Mouse (Mus musculus) liver, adult 2 months (tissue): Measurements from ENCODE around the gene Nfe2.

Experiments
- CTCF ChIP-seq: fragments of 200-500 bp; IDR thresholded peaks from 2 replicates; pipeline ENCODE4 v1.5.1; 2011; ENCODE audit warnings: low read depth, low read length, control low read depth
- POLR2A ChIP-seq: fragments of 200-500 bp; IDR thresholded peaks from 2 replicates; pipeline ENCODE4 v1.6.1; 2011; ENCODE audit warnings: low read length, control low read depth; ENCODE audit not compliant: insufficient read depth; ENCODE audit errors: extremely low read depth

DNA sequence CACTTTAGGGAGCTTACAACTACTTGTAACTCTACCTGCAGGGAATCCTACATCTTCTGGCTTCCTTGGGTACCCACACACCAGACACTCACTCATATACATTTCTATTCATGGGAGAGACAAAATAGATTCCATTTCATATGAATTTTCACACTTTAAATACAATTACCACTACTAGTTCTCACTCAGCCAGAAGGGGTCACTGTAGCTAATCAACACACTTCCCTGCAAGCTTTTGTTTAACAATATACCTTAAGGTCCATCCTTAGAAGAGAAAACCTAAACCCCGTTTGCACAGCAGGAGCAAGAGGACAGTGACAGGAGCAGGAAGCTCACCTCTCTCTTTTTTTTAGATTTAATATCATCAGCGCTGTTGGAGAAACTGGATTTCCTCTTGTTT, 53.0 kb downstream of the Nfe2 start:
- TF ChIP-seq POLR2A (no peak), CTCF (no peak)
